Mouse (Mus musculus): ENCODE results near the gene Tradd.
A peak's percentile ranks its signal among the peaks of the same experiment; 100 is the strongest.
"Not testable (repeated sequence)": the region's sequence is repeated elsewhere in the genome, so short reads cannot be mapped to it uniquely, and the experiment has no call there.

Gene Tradd

GRCm38 (mm10) chr8:105241016-105241415 lies 23.4 kb downstream of the Tradd start:
- no peak for DNase-seq (ENCODE audit: low spot score)

- DNase-seq (ENCODE audit: low spot score), result no peak
These were observed 26.8 kb downstream of the Tradd start for GRCm38 (mm10) chr8:105237442-105238142.

GRCm38 (mm10) chr8:105235206-105235605 lies 29.2 kb downstream of the Tradd start:
- DNase-seq (ENCODE audit: low spot score), result no peak

GRCm38 (mm10) chr8:105233126-105233935 lies 31.1 kb downstream of the Tradd start:
- no peak for DNase-seq (ENCODE audit: low spot score)

- not testable (repeated sequence) for DNase-seq (ENCODE audit: low spot score)
These were observed 32.1 kb downstream of the Tradd start for GRCm38 (mm10) chr8:105232321-105232693.

- no peak for DNase-seq (ENCODE audit: low spot score)
These were observed 32.7 kb downstream of the Tradd start for GRCm38 (mm10) chr8:105231503-105232320.

- DNase-seq (ENCODE audit: low spot score), result no peak
These were observed 38.5 kb downstream of the Tradd start for GRCm38 (mm10) chr8:105225917-105226316.

GRCm38 (mm10) chr8:105225272-105225593 lies 39.2 kb downstream of the Tradd start:
- DNase-seq (ENCODE audit: low spot score), result no peak

- peak; percentile 96 for DNase-seq (ENCODE audit: low spot score)
These were observed 39.8 kb downstream of the Tradd start, which contains the start of gene D230025D16Rik for GRCm38 (mm10) chr8:105224413-105225271. D230025D16Rik (plus strand) TSS chr8:105225145.

- no peak for DNase-seq (ENCODE audit: low spot score)
These were observed 40.6 kb downstream of the Tradd start for GRCm38 (mm10) chr8:105223850-105224249.

GRCm38 (mm10) chr8:105217926-105218522 lies 46.4 kb downstream of the Tradd start:
- DNase-seq (ENCODE audit: low spot score), result no peak

- DNase-seq (ENCODE audit: low spot score), result no peak
These were observed 50.3 kb downstream of the Tradd start for GRCm38 (mm10) chr8:105214104-105214503.

GRCm38 (mm10) chr8:105209153-105210110 lies 55.0 kb downstream of the Tradd start:
- DNase-seq (ENCODE audit: low spot score), result no peak

All from ovary, postnatal 36 days (tissue).